Mouse (Mus musculus) liver, adult 2 months (tissue): ENCODE results near the gene Exoc3l2. TPM values are rescaled to one million over a fixed set of nuclear protein-coding genes. Genes with fewer than 3 reads are reported as not detected.

ENCODE experiments used
- DNase-seq: peaks from one replicate; pipeline ENCODE4 v3.0.0-alpha.2; 2011; ENCODE audit warnings: low read depth, low spot score; ENCODE audit errors: extremely low read depth
- H3K27ac ChIP-seq: fragments of 200-500 bp; replicated peaks from 2 replicates; pipeline ENCODE4 v1.5.1; 2012; ENCODE audit warnings: low read depth, mild to moderate bottlenecking, control low read depth, inconsistent platforms, low read length; ENCODE audit not compliant: insufficient read depth
- H3K27me3 ChIP-seq: fragments of 200-500 bp; 2 replicates; pipeline ENCODE4 v1.6.1; 2012; ENCODE audit warnings: mild to moderate bottlenecking, moderate library complexity, low read length, inconsistent platforms; ENCODE audit not compliant: control insufficient read depth, insufficient read depth
- H3K36me3 ChIP-seq: fragments of 200-500 bp; 2 replicates; pipeline ENCODE4 v1.6.1; 2012; ENCODE audit warnings: low read length, inconsistent platforms; ENCODE audit not compliant: control insufficient read depth, insufficient read depth
- H3K4me1 ChIP-seq: fragments of 200-500 bp; 2 replicates; pipeline ENCODE4 v1.6.1; 2011; ENCODE audit warnings: low read length; ENCODE audit not compliant: control insufficient read depth, insufficient read depth
- H3K4me3 ChIP-seq: fragments of 200-500 bp; 2 replicates; pipeline ENCODE4 v1.5.1; 2011; ENCODE audit warnings: low read depth, mild to moderate bottlenecking, control low read depth, low read length, moderate library complexity; ENCODE audit not compliant: insufficient read depth
- H3K79me2 ChIP-seq: fragments of 200-500 bp; 2 replicates; pipeline ENCODE4 v1.6.1; 2012; ENCODE audit warnings: inconsistent platforms, mild to moderate bottlenecking, low read length, moderate library complexity; ENCODE audit not compliant: control insufficient read depth, insufficient read depth
- H3K9ac ChIP-seq: fragments of 200-500 bp; 2 replicates; pipeline ENCODE4 v1.6.1; 2012; ENCODE audit warnings: low read depth, mild to moderate bottlenecking, control low read depth, inconsistent platforms, low read length
- CTCF ChIP-seq: fragments of 200-500 bp; IDR thresholded peaks from 2 replicates; pipeline ENCODE4 v1.5.1; 2011; ENCODE audit warnings: low read depth, low read length, control low read depth
- POLR2A ChIP-seq: fragments of 200-500 bp; IDR thresholded peaks from 2 replicates; pipeline ENCODE4 v1.6.1; 2011; ENCODE audit warnings: low read length, control low read depth; ENCODE audit not compliant: insufficient read depth; ENCODE audit errors: extremely low read depth
- WGBS: fragments of 180-500 bp; shearing (Covaris S2); methylation state at CpG from one replicate; pipeline ENCODE4 v1.1.7; 2018; 5-methylcytosine and 5-hydroxymethylcytosine counted together
- polyA plus RNA-seq: library from polyadenylated mRNA; depleted of rRNA; stranded (reverse); fragments of >200 nt; gene quantifications from 2 replicates; pipeline ENCODE4 v1.2.3, GENCODE M21; 2012
- total RNA-seq: library from RNA; depleted of rRNA; stranded (reverse); fragments of >200 nt; gene quantifications from 2 replicates; pipeline ENCODE4 v1.2.3, GENCODE M21; 2014

Gene Exoc3l2
- total and polyA plus RNA-seq, 2 experiments, result 2.2 to 5.1 TPM

GRCm38 (mm10) chr7:19430402-19430801 lies 32.7 kb upstream of the Exoc3l2 start:
- Histone ChIP-seq H3K9ac (no peak overlapping the region), H3K4me3 (no peak overlapping the region), H3K27me3 (no peaks in the 10 kb centered on the region), H3K27ac (no peak overlapping the region), H3K36me3 (peaks cover 32% of the 10 kb centered on the region; the same call in 1 of the 2 replicates), H3K79me2 (no peaks in the 10 kb centered on the region), H3K4me1 (no peaks in the 10 kb centered on the region)
- DNase-seq, result no peak
- 83% methylated on average over 6 of the region's 6 CpGs for WGBS
- TF ChIP-seq CTCF, result no peak
- no peak for TF ChIP-seq POLR2A

- H3K4me1 ChIP-seq, result no peaks in the 10 kb centered on the region
- no peaks in the 10 kb centered on the region for H3K27me3 ChIP-seq
- 98% methylated on average over 2 of the region's 2 CpGs for WGBS
- no peak overlapping the region for H3K9ac ChIP-seq
- H3K36me3 ChIP-seq, result peaks cover 37% of the 10 kb centered on the region; the same call in 1 of the 2 replicates
- H3K79me2 ChIP-seq, result no peaks in the 10 kb centered on the region
- no peak overlapping the region for H3K4me3 ChIP-seq
- DNase-seq, result no peak
- TF ChIP-seq CTCF (peak; percentile 34; the same call in 1 of the 2 replicates), POLR2A (no peak)
- no peak overlapping the region for H3K27ac ChIP-seq
Measured at GRCm38 (mm10) chr7:19432475-19432874, 30.7 kb upstream of the Exoc3l2 start.

GRCm38 (mm10) chr7:19436276-19436675 lies 26.9 kb upstream of the Exoc3l2 start:
- no peak overlapping the region for H3K4me3 ChIP-seq
- H3K9ac ChIP-seq, result no peak overlapping the region
- peaks cover 29% of the 10 kb centered on the region; the same call in 1 of the 2 replicates for H3K36me3 ChIP-seq
- 94% methylated on average over 2 of the region's 2 CpGs for WGBS
- no peaks in the 10 kb centered on the region for H3K4me1 ChIP-seq
- H3K27me3 ChIP-seq, result no peaks in the 10 kb centered on the region
- no peak for TF ChIP-seq POLR2A
- H3K79me2 ChIP-seq, result no peaks in the 10 kb centered on the region
- no peak for DNase-seq
- no peak overlapping the region for H3K27ac ChIP-seq

DNA sequence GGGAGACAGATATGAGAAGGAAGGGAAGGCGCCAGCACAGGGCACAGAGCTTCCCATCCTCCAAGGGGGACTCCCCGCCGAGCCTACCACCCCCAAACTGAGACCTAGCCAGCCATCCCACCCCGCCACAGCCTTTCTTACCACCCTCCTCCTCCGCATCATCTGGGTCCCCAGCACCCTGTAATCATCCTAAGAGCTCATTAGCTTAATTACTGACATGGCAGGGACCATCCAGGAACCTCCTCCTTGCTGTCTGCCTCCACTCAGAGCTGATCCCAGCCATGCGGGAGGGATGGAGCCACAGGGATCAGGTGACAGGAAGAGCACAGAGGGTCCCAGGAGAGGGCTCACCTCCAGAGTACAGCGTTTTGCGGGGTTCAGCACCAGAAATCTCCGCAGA lies 26.1 kb upstream of the Exoc3l2 start:
- no peak for DNase-seq
- Histone ChIP-seq H3K27ac (no peak overlapping the region), H3K36me3 (peaks cover 27% of the 10 kb centered on the region; the same call in 1 of the 2 replicates), H3K27me3 (no peaks in the 10 kb centered on the region), H3K79me2 (no peaks in the 10 kb centered on the region), H3K4me3 (no peak overlapping the region), H3K4me1 (no peaks in the 10 kb centered on the region), H3K9ac (no peak overlapping the region)
- TF ChIP-seq POLR2A (no peak), CTCF (no peak)
- 94% methylated on average over 9 of the region's 9 CpGs for WGBS

- Histone ChIP-seq H3K4me1 (no peaks in the 10 kb centered on the region), H3K27ac (peak overlapping the region; percentile 37), H3K4me3 (no peak overlapping the region), H3K79me2 (no peaks in the 10 kb centered on the region), H3K9ac (no peak overlapping the region), H3K27me3 (no peaks in the 10 kb centered on the region), H3K36me3 (peaks cover 6% of the 10 kb centered on the region; the same call in 1 of the 2 replicates)
- TF ChIP-seq POLR2A, result no peak
- TF ChIP-seq CTCF, result no peak
- 77% methylated on average over 9 of the region's 9 CpGs for WGBS
- no peak for DNase-seq
Measured at GRCm38 (mm10) chr7:19441448-19442091, 21.6 kb upstream of the Exoc3l2 start.

GRCm38 (mm10) chr7:19443344-19443743 lies 19.8 kb upstream of the Exoc3l2 start:
- no peaks in the 10 kb centered on the region for H3K4me1 ChIP-seq
- H3K79me2 ChIP-seq, result no peaks in the 10 kb centered on the region
- H3K27ac ChIP-seq, result no peak overlapping the region
- DNase-seq, result peak; percentile 37
- TF ChIP-seq CTCF (peak; percentile 70), POLR2A (no peak)
- no peaks in the 10 kb centered on the region for H3K27me3 ChIP-seq
- H3K9ac ChIP-seq, result no peak overlapping the region
- H3K4me3 ChIP-seq, result no peak overlapping the region
- 37% methylated on average over 3 of the region's 3 CpGs for WGBS
- peaks cover 4% of the 10 kb centered on the region; the same call in 1 of the 2 replicates for H3K36me3 ChIP-seq
